Mouse (Mus musculus): ENCODE measurements around the gene Prn. TPM values are rescaled to one million over a fixed set of nuclear protein-coding genes. Genes with fewer than 3 reads are reported as not detected.
A peak's percentile ranks its signal among the peaks of the same experiment; 100 is the strongest.

Gene Prn
- polyA plus RNA-seq, 1 experiment from 2014 or later, result not detected

- Histone ChIP-seq H3K4me1 (ENCODE audit: insufficient read depth) (no peaks in the 10 kb centered on the region), H3K4me3 (ENCODE audit: low read depth, low read length) (no peak overlapping the region), H3K9ac (no peak overlapping the region), H3K27ac (ENCODE audit: low read depth) (no peak overlapping the region), H3K27me3 (ENCODE audit: insufficient read depth, low read length) (no peaks in the 10 kb centered on the region), H3K4me2 (no peak overlapping the region), H3K9me3 (ENCODE audit: low read depth, low read length) (peaks cover 5% of the 10 kb centered on the region; the same call in 1 of the 2 replicates), H3K36me3 (ENCODE audit: insufficient read depth) (no peaks in the 10 kb centered on the region)
- no peak for TF ChIP-seq CTCF (IDR thresholded peaks at IDR 0.05; ENCODE audit: low read depth)
- ATAC-seq (ENCODE audit: insufficient read depth), result no peak
- DNase-seq, result no peak
- WGBS, result 73% methylated on average over 3 of the region's 3 CpGs
Observed at GRCm38 (mm10) chr2:131976663-131977062, 66.9 kb downstream of the Prn start.

- Histone ChIP-seq H3K9me3 (ENCODE audit: low read depth, low read length) (peaks cover 5% of the 10 kb centered on the region; the same call in 1 of the 2 replicates), H3K4me3 (ENCODE audit: low read depth, low read length) (no peak overlapping the region), H3K27ac (ENCODE audit: low read depth) (no peak overlapping the region), H3K36me3 (ENCODE audit: insufficient read depth) (no peaks in the 10 kb centered on the region), H3K27me3 (ENCODE audit: insufficient read depth, low read length) (no peaks in the 10 kb centered on the region), H3K9ac (no peak overlapping the region), H3K4me1 (ENCODE audit: insufficient read depth) (no peaks in the 10 kb centered on the region), H3K4me2 (no peak overlapping the region)
- DNase-seq (peak; percentile 69), ATAC-seq (ENCODE audit: insufficient read depth) (peak; percentile 87)
- 26% methylated on average over 9 of the region's 9 CpGs for WGBS
- no peak for TF ChIP-seq CTCF (IDR thresholded peaks at IDR 0.05; ENCODE audit: low read depth)
Observed at GRCm38 (mm10) chr2:131980866-131981265, 71.1 kb downstream of the Prn start.

GRCm38 (mm10) chr2:131982546-131983196 lies 72.9 kb downstream of the Prn start:
- no peaks in the 10 kb centered on the region for H3K27me3 ChIP-seq (ENCODE audit: insufficient read depth, low read length)
- 12% methylated on average over 6 of the region's 6 CpGs for WGBS
- TF ChIP-seq CTCF (IDR thresholded peaks at IDR 0.05; ENCODE audit: low read depth), result peak; percentile 99
- H3K9ac ChIP-seq, result no peak overlapping the region
- H3K9me3 ChIP-seq (ENCODE audit: low read depth, low read length), result peaks cover under 1% of the 10 kb centered on the region; the same call in 1 of the 2 replicates
- ATAC-seq (ENCODE audit: insufficient read depth) (peak; percentile 74; the same call in 1 of the 2 replicates), DNase-seq (peak; percentile 89)
- no peak overlapping the region for H3K4me2 ChIP-seq
- H3K36me3 ChIP-seq (ENCODE audit: insufficient read depth), result no peaks in the 10 kb centered on the region
- H3K4me1 ChIP-seq (ENCODE audit: insufficient read depth), result no peaks in the 10 kb centered on the region
- H3K4me3 ChIP-seq (ENCODE audit: low read depth, low read length), result no peak overlapping the region
- no peak overlapping the region for H3K27ac ChIP-seq (ENCODE audit: low read depth)

GRCm38 (mm10) chr2:131987950-131988349 lies 78.2 kb downstream of the Prn start:
- DNase-seq (peak; percentile 44), ATAC-seq (ENCODE audit: insufficient read depth) (no peak)
- TF ChIP-seq CTCF (IDR thresholded peaks at IDR 0.05; ENCODE audit: low read depth), result peak; percentile 36
- Histone ChIP-seq H3K27me3 (ENCODE audit: insufficient read depth, low read length) (no peaks in the 10 kb centered on the region), H3K36me3 (ENCODE audit: insufficient read depth) (no peaks in the 10 kb centered on the region), H3K4me3 (ENCODE audit: low read depth, low read length) (no peak overlapping the region), H3K4me1 (ENCODE audit: insufficient read depth) (no peaks in the 10 kb centered on the region), H3K9ac (no peak overlapping the region), H3K9me3 (ENCODE audit: low read depth, low read length) (no peaks in the 10 kb centered on the region), H3K4me2 (no peak overlapping the region), H3K27ac (ENCODE audit: low read depth) (no peak overlapping the region)
- 48% methylated on average over 3 of the region's 3 CpGs for WGBS

- 66% methylated on average over 2 of the region's 2 CpGs for WGBS
- no peaks in the 10 kb centered on the region for H3K4me1 ChIP-seq (ENCODE audit: insufficient read depth)
- DNase-seq (no peak), ATAC-seq (ENCODE audit: insufficient read depth) (no peak)
- H3K27ac ChIP-seq (ENCODE audit: low read depth), result no peak overlapping the region
- TF ChIP-seq CTCF (IDR thresholded peaks at IDR 0.05; ENCODE audit: low read depth), result no peak
- no peak overlapping the region for H3K4me2 ChIP-seq
- H3K9me3 ChIP-seq (ENCODE audit: low read depth, low read length), result no peaks in the 10 kb centered on the region
- no peaks in the 10 kb centered on the region for H3K27me3 ChIP-seq (ENCODE audit: insufficient read depth, low read length)
- H3K9ac ChIP-seq, result no peak overlapping the region
- no peaks in the 10 kb centered on the region for H3K36me3 ChIP-seq (ENCODE audit: insufficient read depth)
- no peak overlapping the region for H3K4me3 ChIP-seq (ENCODE audit: low read depth, low read length)
Observed at GRCm38 (mm10) chr2:131988550-131988949, 78.8 kb downstream of the Prn start.

- no peak for DNase-seq
- ATAC-seq (ENCODE audit: insufficient read depth), result no peak
- WGBS, result 73% methylated on average over 2 of the region's 2 CpGs
Observed at GRCm38 (mm10) chr2:131992487-131992886, 82.7 kb downstream of the Prn start.

GRCm38 (mm10) chr2:131993151-131993550 lies 83.4 kb downstream of the Prn start:
- H3K4me2 ChIP-seq, result 0 out of 2 replicates have a peak overlapping the region, but pooled peaks have one; percentile 12
- H3K4me3 ChIP-seq (ENCODE audit: low read depth, low read length), result no peak overlapping the region
- H3K27ac ChIP-seq (ENCODE audit: low read depth), result no peak overlapping the region
- no peak overlapping the region for H3K9ac ChIP-seq
- no peaks in the 10 kb centered on the region for H3K9me3 ChIP-seq (ENCODE audit: low read depth, low read length)
- no peaks in the 10 kb centered on the region for H3K4me1 ChIP-seq (ENCODE audit: insufficient read depth)
- TF ChIP-seq CTCF (IDR thresholded peaks at IDR 0.05; ENCODE audit: low read depth), result no peak
- H3K27me3 ChIP-seq (ENCODE audit: insufficient read depth, low read length), result no peaks in the 10 kb centered on the region
- no peak for ATAC-seq (ENCODE audit: insufficient read depth)
- H3K36me3 ChIP-seq (ENCODE audit: insufficient read depth), result 0 out of 2 replicates have a peak, but pooled peaks cover 3% of the 10 kb centered on the region
- DNase-seq, result no peak
- 69% methylated on average over 4 of the region's 4 CpGs for WGBS

More at GRCm38 (mm10) chr2:131992487-131992886, 82.7 kb downstream of the Prn start:
- H3K27me3 ChIP-seq (ENCODE audit: insufficient read depth, low read length), result no peaks in the 10 kb centered on the region
- no peak overlapping the region for H3K27ac ChIP-seq (ENCODE audit: low read depth)
- H3K4me3 ChIP-seq (ENCODE audit: low read depth, low read length), result no peak overlapping the region
- no peak for TF ChIP-seq CTCF (IDR thresholded peaks at IDR 0.05; ENCODE audit: low read depth)
- H3K36me3 ChIP-seq (ENCODE audit: insufficient read depth), result 0 out of 2 replicates have a peak, but pooled peaks cover 3% of the 10 kb centered on the region
- H3K4me1 ChIP-seq (ENCODE audit: insufficient read depth), result no peaks in the 10 kb centered on the region
- no peaks in the 10 kb centered on the region for H3K9me3 ChIP-seq (ENCODE audit: low read depth, low read length)
- H3K4me2 ChIP-seq, result no peak overlapping the region
- H3K9ac ChIP-seq, result no peak overlapping the region

All from lung, embryonic 14.5 days (tissue).